Mouse (Mus musculus) lung, postnatal 0 days (tissue): ENCODE data around the gene Fam76a. TPM values are rescaled to one million over a fixed set of nuclear protein-coding genes. Genes with fewer than 3 reads are reported as not detected.

Source experiments
- ATAC-seq: fragments of 200-750 bp; cut with Nextera tagmentation; 2 replicates; pipeline ENCODE4 v1.8.0; 2017; ENCODE audit warnings: moderate library complexity
- DNase-seq: peaks from one replicate; pipeline ENCODE4 v3.0.0-alpha.2; 2016; ENCODE audit warnings: low spot score
- H3K27ac ChIP-seq: fragments of 300-500 bp; sonication (generic); 2 replicates; pipeline ENCODE4 v1.5.1; 2014; ENCODE audit warnings: antibody characterized with exemption, mild to moderate bottlenecking, low read length, mixed read lengths
- H3K27me3 ChIP-seq: fragments of 300-500 bp; sonication (generic); replicated peaks from 2 replicates; pipeline ENCODE4 v1.6.1; 2014; ENCODE audit warnings: low read length, mixed read lengths; ENCODE audit not compliant: insufficient read depth
- H3K36me3 ChIP-seq: fragments of 300-500 bp; sonication (generic); 2 replicates; pipeline ENCODE4 v1.6.1; 2014; ENCODE audit warnings: low read length, mixed read lengths; ENCODE audit not compliant: insufficient read depth
- H3K4me1 ChIP-seq: fragments of 300-500 bp; sonication (generic); 2 replicates; pipeline ENCODE4 v1.6.1; 2014; ENCODE audit warnings: antibody characterized with exemption, low read depth, low read length, mixed read lengths; ENCODE audit not compliant: insufficient read depth
- H3K4me2 ChIP-seq: fragments of 300-500 bp; sonication (generic); replicated peaks from 2 replicates; pipeline ENCODE4 v1.6.1; 2014; ENCODE audit warnings: low read depth, mild to moderate bottlenecking, low read length, moderate library complexity, mixed read lengths
- H3K4me3 ChIP-seq: fragments of 300-500 bp; sonication (generic); 2 replicates; pipeline ENCODE4 v1.5.1; 2014; ENCODE audit warnings: low read depth, low read length
- H3K9ac ChIP-seq: fragments of 300-500 bp; sonication (generic); replicated peaks from 2 replicates; pipeline ENCODE4 v1.6.1; 2014; ENCODE audit warnings: low read depth, mild to moderate bottlenecking
- H3K9me3 ChIP-seq: fragments of 300-500 bp; sonication (generic); 2 replicates; pipeline ENCODE4 v1.6.1; 2016; ENCODE audit warnings: low read length, mixed read lengths
- CTCF ChIP-seq: IDR thresholded peaks from 2 replicates; pipeline ENCODE4 v1.5.1; 2016; ENCODE audit warnings: antibody characterized with exemption, mild to moderate bottlenecking
- EP300 ChIP-seq: IDR thresholded peaks from 2 replicates; pipeline ENCODE4 v1.6.1; 2016; ENCODE audit warnings: antibody characterized with exemption, mild to moderate bottlenecking, control low read depth
- WGBS: fragments of 180-500 bp; shearing (Covaris S2); extraction: QIAGEN DNeasy Blood & Tissue Kit; methylation state at CpG from one replicate; pipeline ENCODE4 v1.1.7; 2014; 5-methylcytosine and 5-hydroxymethylcytosine counted together
- polyA plus RNA-seq: library from polyadenylated mRNA; unstranded; fragments of >200 nt; fragmentation: Nextera tagmentation; extraction: Ambion mirVana; gene quantifications from 2 replicates; pipeline ENCODE4 v1.2.1, GENCODE M21; 2015

Fam76a gene
- polyA plus RNA-seq, 1 experiment from 2014 or later: 57.6 TPM

- peak overlapping the region; percentile 83 for H3K4me2 ChIP-seq
- TF ChIP-seq CTCF (no peak), EP300 (no peak)
- DNase-seq (peak; percentile 59), ATAC-seq (peak; percentile 2; the same call in 1 of the 2 replicates)
- WGBS: 2% methylated on average over 21 of the region's 21 CpGs
- H3K36me3 ChIP-seq: no peaks in the 10 kb centered on the region; the same call in 1 of the 2 replicates
- peak overlapping the region; percentile 78 for H3K4me3 ChIP-seq
- H3K27me3 ChIP-seq: no peaks in the 10 kb centered on the region
- H3K9ac ChIP-seq: peak overlapping the region; percentile 87
- no peaks in the 10 kb centered on the region for H3K9me3 ChIP-seq
- no peaks in the 10 kb centered on the region for H3K4me1 ChIP-seq
- peak overlapping the region; percentile 94 for H3K27ac ChIP-seq
Observed at GRCm38 (mm10) chr4:132883561-132884063, 38.7 kb downstream of the Fam76a start.

GRCm38 (mm10) chr4:132874363-132875097, 47.8 kb downstream of the Fam76a start:
- H3K27me3 ChIP-seq: no peaks in the 10 kb centered on the region
- peak overlapping the region; percentile 51 for H3K27ac ChIP-seq
- no peak overlapping the region for H3K4me3 ChIP-seq
- no peak overlapping the region for H3K9ac ChIP-seq
- WGBS: 79% methylated on average over 7 of the region's 7 CpGs
- no peak overlapping the region for H3K4me2 ChIP-seq
- ATAC-seq: peak; percentile 86
- peak; percentile 19 for DNase-seq
- peaks cover 10% of the 10 kb centered on the region for H3K36me3 ChIP-seq
- TF ChIP-seq EP300 (no peak), CTCF (no peak)
- no peaks in the 10 kb centered on the region for H3K9me3 ChIP-seq
- no peaks in the 10 kb centered on the region for H3K4me1 ChIP-seq

GRCm38 (mm10) chr4:132873481-132874362, 48.6 kb downstream of the Fam76a start:
- 64% methylated on average over 11 of the region's 11 CpGs for WGBS
- H3K36me3 ChIP-seq: peaks cover 16% of the 10 kb centered on the region
- H3K27me3 ChIP-seq: no peaks in the 10 kb centered on the region
- no peak overlapping the region for H3K9ac ChIP-seq
- no peak overlapping the region; the same call in 1 of the 2 replicates for H3K27ac ChIP-seq
- peak; percentile 82 for ATAC-seq
- H3K4me1 ChIP-seq: no peaks in the 10 kb centered on the region
- TF ChIP-seq EP300: no peak
- TF ChIP-seq CTCF: peak; percentile 26; the same call in 1 of the 2 replicates
- peak; percentile 52 for DNase-seq
- H3K4me2 ChIP-seq: no peak overlapping the region
- H3K4me3 ChIP-seq: no peak overlapping the region
- H3K9me3 ChIP-seq: no peaks in the 10 kb centered on the region

GRCm38 (mm10) chr4:132871116-132871515, 51.2 kb downstream of the Fam76a start:
- Histone ChIP-seq H3K9ac (no peak overlapping the region), H3K9me3 (no peaks in the 10 kb centered on the region), H3K4me1 (no peaks in the 10 kb centered on the region), H3K4me3 (no peak overlapping the region), H3K27ac (no peak overlapping the region), H3K27me3 (no peaks in the 10 kb centered on the region), H3K36me3 (peaks cover 30% of the 10 kb centered on the region), H3K4me2 (no peak overlapping the region)
- WGBS: 93% methylated on average over 3 of the region's 3 CpGs
- DNase-seq: no peak
- TF ChIP-seq EP300: no peak
- TF ChIP-seq CTCF: no peak
- no peak for ATAC-seq

- 89% methylated on average over 2 of the region's 2 CpGs for WGBS
Observed at GRCm38 (mm10) chr4:132864856-132865255, 57.5 kb downstream of the Fam76a start.

GRCm38 (mm10) chr4:132863012-132863411, 59.3 kb downstream of the Fam76a start:
- H3K36me3 ChIP-seq: peaks cover 19% of the 10 kb centered on the region
- ATAC-seq: peak; percentile 87
- 58% methylated on average over 13 of the region's 13 CpGs for WGBS

More at GRCm38 (mm10) chr4:132864856-132865255, 57.5 kb downstream of the Fam76a start:
- no peak for DNase-seq
- peaks cover 30% of the 10 kb centered on the region for H3K36me3 ChIP-seq
- H3K4me3 ChIP-seq: no peak overlapping the region
- no peaks in the 10 kb centered on the region for H3K27me3 ChIP-seq
- H3K4me1 ChIP-seq: no peaks in the 10 kb centered on the region
- no peak for ATAC-seq
- H3K27ac ChIP-seq: no peak overlapping the region
- H3K9me3 ChIP-seq: no peaks in the 10 kb centered on the region
- TF ChIP-seq EP300 (no peak), CTCF (no peak)
- no peak overlapping the region for H3K4me2 ChIP-seq
- H3K9ac ChIP-seq: no peak overlapping the region

More at GRCm38 (mm10) chr4:132863012-132863411, 59.3 kb downstream of the Fam76a start:
- Histone ChIP-seq H3K4me1 (no peaks in the 10 kb centered on the region), H3K27ac (peak overlapping the region; percentile 15; the same call in 1 of the 2 replicates), H3K9ac (no peak overlapping the region), H3K27me3 (no peaks in the 10 kb centered on the region), H3K4me3 (no peak overlapping the region), H3K9me3 (no peaks in the 10 kb centered on the region), H3K4me2 (0 out of 2 replicates have a peak overlapping the region, but pooled peaks have one; percentile 6)
- TF ChIP-seq CTCF: no peak
- TF ChIP-seq EP300: no peak; the same call in 1 of the 2 replicates
- peak; percentile 90 for DNase-seq
